Mouse (Mus musculus): Measurements from ENCODE around the gene Mef2b. TPM values are rescaled to one million over a fixed set of nuclear protein-coding genes. Genes with fewer than 3 reads are reported as not detected.

The Mef2b gene
- polyA plus RNA-seq, 1 experiment from 2014 or later: 0.21 TPM

GRCm38 (mm10) chr8:70178231-70178630, 38.7 kb downstream of the Mef2b start:
- no peak for ATAC-seq (replicated peaks; ENCODE audit: insufficient number of reproducible peaks, low FRiP score, low TSS enrichment)
- Histone ChIP-seq H3K4me1 (ENCODE audit: control insufficient read depth, insufficient read depth, low read length) (peaks cover 7% of the 10 kb centered on the region), H3K27me3 (ENCODE audit: control insufficient read depth, insufficient read depth, low read length) (no peaks in the 10 kb centered on the region), H3K27ac (ENCODE audit: low read depth, low read length) (no peak overlapping the region), H3K4me3 (ENCODE audit: low read depth, low read length) (no peak overlapping the region), H3K4me2 (no peak overlapping the region), H3K36me3 (ENCODE audit: control insufficient read depth, insufficient read depth, low read length) (peaks cover 20% of the 10 kb centered on the region), H3K9ac (ENCODE audit: low read depth, low read length) (no peak overlapping the region), H3K9me3 (replicated peaks; ENCODE audit: control insufficient read depth, low read length) (no peaks in the 10 kb centered on the region)
- WGBS (ENCODE audit: insufficient replicate concordance): 90% methylated on average over 2 of the region's 2 CpGs

DNA sequence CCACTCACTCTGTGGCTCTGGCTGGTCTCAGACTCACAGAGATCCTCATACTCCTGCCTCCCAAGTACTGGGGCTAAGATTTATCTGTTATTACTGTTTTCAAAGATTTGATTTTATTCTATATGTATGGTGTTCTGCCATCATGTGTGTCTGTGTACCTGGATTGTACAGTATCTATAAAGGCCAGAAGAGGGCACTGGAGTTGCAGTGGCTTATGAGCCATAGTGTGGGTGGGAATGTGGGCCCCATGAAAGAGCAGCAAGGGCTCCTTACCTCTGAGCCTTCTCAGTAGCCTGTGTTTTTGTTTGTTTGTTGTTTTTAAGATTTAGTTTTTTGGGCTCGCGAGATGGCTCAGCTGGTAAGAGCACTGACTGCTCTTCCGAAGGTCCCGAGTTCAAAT, 39.6 kb downstream of the Mef2b start:
- H3K36me3 ChIP-seq (ENCODE audit: control insufficient read depth, insufficient read depth, low read length): peaks cover 22% of the 10 kb centered on the region
- H3K9me3 ChIP-seq (replicated peaks; ENCODE audit: control insufficient read depth, low read length): no peaks in the 10 kb centered on the region

GRCm38 (mm10) chr8:70181212-70181902, 41.8 kb downstream of the Mef2b start:
- 70% methylated on average over 16 of the region's 16 CpGs for WGBS (ENCODE audit: insufficient replicate concordance)
- Histone ChIP-seq H3K9ac (ENCODE audit: low read depth, low read length) (no peak overlapping the region), H3K27ac (ENCODE audit: low read depth, low read length) (no peak overlapping the region), H3K36me3 (ENCODE audit: control insufficient read depth, insufficient read depth, low read length) (peaks cover 22% of the 10 kb centered on the region), H3K4me2 (no peak overlapping the region), H3K9me3 (replicated peaks; ENCODE audit: control insufficient read depth, low read length) (no peaks in the 10 kb centered on the region), H3K27me3 (ENCODE audit: control insufficient read depth, insufficient read depth, low read length) (no peaks in the 10 kb centered on the region), H3K4me1 (ENCODE audit: control insufficient read depth, insufficient read depth, low read length) (no peaks in the 10 kb centered on the region), H3K4me3 (ENCODE audit: low read depth, low read length) (no peak overlapping the region)
- no peak for ATAC-seq (replicated peaks; ENCODE audit: insufficient number of reproducible peaks, low FRiP score, low TSS enrichment)

More for the DNA sequence above, 39.6 kb downstream of the Mef2b start:
- Histone ChIP-seq H3K4me3 (ENCODE audit: low read depth, low read length) (no peak overlapping the region), H3K9ac (ENCODE audit: low read depth, low read length) (no peak overlapping the region), H3K4me1 (ENCODE audit: control insufficient read depth, insufficient read depth, low read length) (peaks cover 4% of the 10 kb centered on the region; the same call in 1 of the 2 replicates), H3K27me3 (ENCODE audit: control insufficient read depth, insufficient read depth, low read length) (no peaks in the 10 kb centered on the region), H3K4me2 (no peak overlapping the region), H3K27ac (ENCODE audit: low read depth, low read length) (no peak overlapping the region)
- no peak for ATAC-seq (replicated peaks; ENCODE audit: insufficient number of reproducible peaks, low FRiP score, low TSS enrichment)
- WGBS (ENCODE audit: insufficient replicate concordance): 93% methylated on average over 4 of the region's 4 CpGs

GRCm38 (mm10) chr8:70181903-70182252, 42.4 kb downstream of the Mef2b start:
- Histone ChIP-seq H3K27ac (ENCODE audit: low read depth, low read length) (no peak overlapping the region), H3K27me3 (ENCODE audit: control insufficient read depth, insufficient read depth, low read length) (no peaks in the 10 kb centered on the region), H3K9me3 (replicated peaks; ENCODE audit: control insufficient read depth, low read length) (no peaks in the 10 kb centered on the region), H3K4me1 (ENCODE audit: control insufficient read depth, insufficient read depth, low read length) (no peaks in the 10 kb centered on the region), H3K4me3 (ENCODE audit: low read depth, low read length) (no peak overlapping the region), H3K9ac (ENCODE audit: low read depth, low read length) (no peak overlapping the region), H3K4me2 (no peak overlapping the region), H3K36me3 (ENCODE audit: control insufficient read depth, insufficient read depth, low read length) (peaks cover 20% of the 10 kb centered on the region)
- 52% methylated on average over 2 of the region's 2 CpGs for WGBS (ENCODE audit: insufficient replicate concordance)
- ATAC-seq (replicated peaks; ENCODE audit: insufficient number of reproducible peaks, low FRiP score, low TSS enrichment): no peak

DNA sequence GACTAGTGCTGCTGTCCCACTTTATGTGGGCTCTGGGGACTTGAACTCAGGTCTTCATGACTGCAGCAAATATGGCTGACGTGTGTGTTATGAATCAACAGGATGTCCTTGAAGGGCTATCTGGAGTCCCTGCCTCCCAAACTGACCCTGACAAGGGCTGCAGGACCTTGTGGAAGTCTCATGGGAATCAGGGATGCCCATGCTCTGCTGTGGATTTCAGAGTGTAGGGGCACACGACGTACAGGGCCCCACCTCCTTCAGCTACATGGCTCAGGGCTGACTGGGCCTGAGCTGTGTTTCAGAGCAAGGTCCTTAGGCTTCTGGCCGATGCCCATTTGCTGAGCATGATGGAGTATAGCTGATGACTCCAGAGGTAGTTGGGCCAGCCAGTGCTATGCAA, 43.7 kb downstream of the Mef2b start:
- WGBS (ENCODE audit: insufficient replicate concordance): 80% methylated on average over 4 of the region's 4 CpGs
- Histone ChIP-seq H3K4me3 (ENCODE audit: low read depth, low read length) (no peak overlapping the region), H3K36me3 (ENCODE audit: control insufficient read depth, insufficient read depth, low read length) (peaks cover 20% of the 10 kb centered on the region), H3K27me3 (ENCODE audit: control insufficient read depth, insufficient read depth, low read length) (no peaks in the 10 kb centered on the region), H3K4me2 (no peak overlapping the region), H3K4me1 (ENCODE audit: control insufficient read depth, insufficient read depth, low read length) (no peaks in the 10 kb centered on the region), H3K9me3 (replicated peaks; ENCODE audit: control insufficient read depth, low read length) (no peaks in the 10 kb centered on the region), H3K9ac (ENCODE audit: low read depth, low read length) (no peak overlapping the region), H3K27ac (ENCODE audit: low read depth, low read length) (no peak overlapping the region)
- no peak for ATAC-seq (replicated peaks; ENCODE audit: insufficient number of reproducible peaks, low FRiP score, low TSS enrichment)

GRCm38 (mm10) chr8:70188707-70189106, 49.2 kb downstream of the Mef2b start:
- Histone ChIP-seq H3K4me2 (no peak overlapping the region), H3K9me3 (replicated peaks; ENCODE audit: control insufficient read depth, low read length) (no peaks in the 10 kb centered on the region), H3K36me3 (ENCODE audit: control insufficient read depth, insufficient read depth, low read length) (no peaks in the 10 kb centered on the region), H3K4me3 (ENCODE audit: low read depth, low read length) (no peak overlapping the region), H3K4me1 (ENCODE audit: control insufficient read depth, insufficient read depth, low read length) (no peaks in the 10 kb centered on the region), H3K9ac (ENCODE audit: low read depth, low read length) (no peak overlapping the region), H3K27ac (ENCODE audit: low read depth, low read length) (no peak overlapping the region), H3K27me3 (ENCODE audit: control insufficient read depth, insufficient read depth, low read length) (no peaks in the 10 kb centered on the region)
- 56% methylated on average over 7 of the region's 7 CpGs for WGBS (ENCODE audit: insufficient replicate concordance)
- no peak for ATAC-seq (replicated peaks; ENCODE audit: insufficient number of reproducible peaks, low FRiP score, low TSS enrichment)

DNA sequence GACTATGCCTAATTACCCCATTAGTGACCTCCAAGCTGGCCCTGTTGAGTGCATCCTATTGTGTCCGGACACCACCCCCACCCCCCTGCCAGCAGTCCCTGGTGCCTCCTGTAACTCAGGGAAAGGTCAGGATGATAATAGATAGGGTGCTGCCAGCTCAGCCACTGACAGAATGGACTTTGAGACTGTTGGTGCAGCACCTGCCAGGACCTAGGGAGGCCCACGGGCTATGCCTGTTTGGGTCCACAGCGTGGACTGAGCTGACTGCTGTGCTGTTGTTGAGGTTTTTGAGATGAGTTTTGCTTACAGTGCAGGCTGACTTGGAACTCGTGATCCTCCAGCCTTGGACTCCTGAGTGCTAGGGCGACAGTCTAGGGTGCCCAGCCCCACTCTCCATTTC, 53.7 kb downstream of the Mef2b start:
- Histone ChIP-seq H3K9me3 (replicated peaks; ENCODE audit: control insufficient read depth, low read length) (no peaks in the 10 kb centered on the region), H3K27me3 (ENCODE audit: control insufficient read depth, insufficient read depth, low read length) (no peaks in the 10 kb centered on the region), H3K4me2 (no peak overlapping the region), H3K9ac (ENCODE audit: low read depth, low read length) (no peak overlapping the region), H3K27ac (ENCODE audit: low read depth, low read length) (no peak overlapping the region), H3K4me3 (ENCODE audit: low read depth, low read length) (no peak overlapping the region), H3K36me3 (ENCODE audit: control insufficient read depth, insufficient read depth, low read length) (no peaks in the 10 kb centered on the region), H3K4me1 (ENCODE audit: control insufficient read depth, insufficient read depth, low read length) (no peaks in the 10 kb centered on the region)
- 73% methylated on average over 5 of the region's 5 CpGs for WGBS (ENCODE audit: insufficient replicate concordance)
- ATAC-seq (replicated peaks; ENCODE audit: insufficient number of reproducible peaks, low FRiP score, low TSS enrichment): no peak

DNA sequence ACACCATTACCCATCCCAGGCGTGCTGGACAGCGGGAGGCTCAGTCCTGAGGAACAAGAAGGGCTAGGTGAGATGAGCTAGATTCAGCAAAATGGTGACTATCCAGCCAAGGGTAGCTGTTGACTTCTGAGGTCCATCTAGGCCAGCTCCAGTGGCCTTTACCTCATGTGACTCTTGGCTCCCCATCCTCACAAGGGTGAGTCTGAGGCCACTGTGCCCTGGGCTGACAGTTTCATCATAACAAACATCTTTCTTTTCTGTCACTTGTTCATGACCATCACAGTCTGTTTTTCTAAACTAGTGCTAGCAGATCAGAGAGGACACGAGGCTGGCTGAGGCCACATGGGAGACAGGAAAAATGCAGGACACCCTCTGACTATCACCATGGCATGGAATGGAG, 54.7 kb downstream of the Mef2b start:
- Histone ChIP-seq H3K9ac (ENCODE audit: low read depth, low read length) (no peak overlapping the region), H3K9me3 (replicated peaks; ENCODE audit: control insufficient read depth, low read length) (no peaks in the 10 kb centered on the region), H3K27ac (ENCODE audit: low read depth, low read length) (no peak overlapping the region), H3K4me2 (no peak overlapping the region), H3K36me3 (ENCODE audit: control insufficient read depth, insufficient read depth, low read length) (no peaks in the 10 kb centered on the region), H3K4me1 (ENCODE audit: control insufficient read depth, insufficient read depth, low read length) (no peaks in the 10 kb centered on the region), H3K27me3 (ENCODE audit: control insufficient read depth, insufficient read depth, low read length) (0 out of 2 replicates have a peak, but pooled peaks cover 2% of the 10 kb centered on the region), H3K4me3 (ENCODE audit: low read depth, low read length) (no peak overlapping the region)
- no peak for ATAC-seq (replicated peaks; ENCODE audit: insufficient number of reproducible peaks, low FRiP score, low TSS enrichment)
- 73% methylated on average over 3 of the region's 3 CpGs for WGBS (ENCODE audit: insufficient replicate concordance)

DNA sequence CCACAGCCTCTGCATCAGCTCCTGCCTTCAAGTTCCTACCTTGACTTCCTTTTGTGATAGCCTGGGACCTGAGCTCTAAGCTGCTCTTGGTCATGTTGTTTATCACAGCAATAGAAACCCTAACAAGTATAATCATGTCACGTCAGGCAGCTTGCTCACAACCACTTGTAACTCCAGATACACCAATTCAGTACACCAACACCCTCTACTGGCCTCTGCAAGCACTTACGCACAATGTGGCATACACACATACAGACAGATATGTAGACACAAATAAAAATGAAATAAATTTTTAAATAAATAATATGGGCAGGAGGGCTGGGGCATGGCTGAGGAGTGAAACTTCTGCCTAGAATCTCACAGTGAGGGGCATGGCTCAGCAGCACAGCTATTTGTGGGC, 56.3 kb downstream of the Mef2b start:
- Histone ChIP-seq H3K9ac (ENCODE audit: low read depth, low read length) (no peak overlapping the region), H3K4me1 (ENCODE audit: control insufficient read depth, insufficient read depth, low read length) (no peaks in the 10 kb centered on the region), H3K27ac (ENCODE audit: low read depth, low read length) (no peak overlapping the region), H3K27me3 (ENCODE audit: control insufficient read depth, insufficient read depth, low read length) (0 out of 2 replicates have a peak, but pooled peaks cover 2% of the 10 kb centered on the region), H3K4me3 (ENCODE audit: low read depth, low read length) (no peak overlapping the region), H3K9me3 (replicated peaks; ENCODE audit: control insufficient read depth, low read length) (no peaks in the 10 kb centered on the region), H3K4me2 (no peak overlapping the region), H3K36me3 (ENCODE audit: control insufficient read depth, insufficient read depth, low read length) (no peaks in the 10 kb centered on the region)
- no peak for ATAC-seq (replicated peaks; ENCODE audit: insufficient number of reproducible peaks, low FRiP score, low TSS enrichment)
- WGBS (ENCODE audit: insufficient replicate concordance): 69% methylated on average over 2 of the region's 2 CpGs

All from heart, embryonic 11.5 days (tissue).